8 mouse cellular contexts compared by ENCODE assay signal in genomic region chr12:103425016-103425728, GRCm38 (mm10). TPM values are rescaled to one million over a fixed set of nuclear protein-coding genes. Genes with fewer than 3 reads are reported as not detected.
DNase-seq lines count a peak whose midpoint lies in the region; ATAC-seq and TF ChIP-seq lines count a peak whose summit lies in the region.

No protein-coding gene starts in this region.

- H3K27me3 ChIP-seq in spleen, adult 2 months (ENCODE audit: control insufficient read depth, insufficient read depth, low read length) = no peaks in the 10 kb centered on the region
- H3K27me3 ChIP-seq in midbrain, postnatal 0 days (ENCODE audit: insufficient read depth, low read length) = no peaks in the 10 kb centered on the region; the same call in 1 of the 2 replicates

- H3K27ac ChIP-seq in spleen, adult 2 months (ENCODE audit: insufficient read depth, low read length) = peak overlapping the region; percentile 61; the same call in 1 of the 2 replicates
- H3K27ac ChIP-seq in midbrain, postnatal 0 days (ENCODE audit: low read depth, low read length) = peak overlapping the region; percentile 91

- peak; percentile 1 for ATAC-seq in inflammation-experienced regulatory T-cells, adult 6 months
- ATAC-seq in midbrain, postnatal 0 days (ENCODE audit: low FRiP score) = peak; percentile 51

- H3K36me3 ChIP-seq in spleen, adult 2 months (ENCODE audit: control insufficient read depth, insufficient read depth, low read length) = peaks cover 12% of the 10 kb centered on the region; the same call in 1 of the 2 replicates
- 0 out of 2 replicates have a peak, but pooled peaks cover 8% of the 10 kb centered on the region for H3K36me3 ChIP-seq in midbrain, postnatal 0 days (ENCODE audit: insufficient read depth, low read length)

- TF ChIP-seq CTCF in spleen, adult 2 months (IDR thresholded peaks at IDR 0.05; ENCODE audit: extremely low read depth, insufficient read depth, insufficient read length, insufficient replicate concordance) = no peak
- TF ChIP-seq CTCF in midbrain, postnatal 0 days (IDR thresholded peaks at IDR 0.05) = no peak

- peak overlapping the region; percentile 95 for H3K4me3 ChIP-seq in spleen, adult 2 months (ENCODE audit: extremely low read depth, insufficient read depth, insufficient read length)
- H3K4me3 ChIP-seq in midbrain, postnatal 0 days (ENCODE audit: low read depth, low read length) = peak overlapping the region; percentile 92

- H3K4me2 ChIP-seq in midbrain, postnatal 0 days (ENCODE audit: low read depth, low read length, poor library complexity, severe bottlenecking) = peak overlapping the region; percentile 87

- peaks cover 8% of the 10 kb centered on the region for H3K4me1 ChIP-seq in spleen, adult 2 months (ENCODE audit: control insufficient read depth, insufficient read depth, insufficient read length)
- H3K4me1 ChIP-seq in midbrain, postnatal 0 days (ENCODE audit: insufficient read depth, low read length) = peaks cover 26% of the 10 kb centered on the region

- no peaks in the 10 kb centered on the region for H3K9me3 ChIP-seq in midbrain, postnatal 0 days (ENCODE audit: low read length)

- TF ChIP-seq POLR2A in spleen, adult 2 months (IDR thresholded peaks at IDR 0.05; ENCODE audit: low read depth, low read length) = no peak

- peak overlapping the region; percentile 95 for H3K9ac ChIP-seq in midbrain, postnatal 0 days (replicated peaks; ENCODE audit: low read length, poor library complexity, severe bottlenecking)

- WGBS in spleen, adult 2 months = 9% methylated on average over 33 of the region's 33 CpGs
- WGBS in midbrain, postnatal 0 days = 10% methylated on average over 33 of the region's 33 CpGs

- peak; percentile 51 for DNase-seq in cerebellum, adult 9-11 months
- DNase-seq in cerebellum, postnatal 25 days = no peak
- DNase-seq in spleen, adult 2 months (ENCODE audit: low read depth in 1 of 2, low spot score in 2 of 2) = no peak
- DNase-seq in spleen, adult 12 weeks (ENCODE audit: low spot score) = no peak
- peak; percentile 17 for DNase-seq in midbrain, postnatal 0 days (ENCODE audit: low spot score)
- DNase-seq in right cerebral cortex, postnatal 36 days (ENCODE audit: low spot score in 2 of 2) = no peak
- DNase-seq in layer of hippocampus, adult 9-10 months (ENCODE audit: low spot score) = no peak

RNA-seq across cellular contexts. Expression of gene Ddx24, which starts 0.5 kb away (rescaled TPM):
- polyA plus RNA-seq in spleen, adult 2 months (2012; rRNA removed) = 26.9 and 32.5 TPM in 2 replicates
- 100 to 1,000 TPM; 232 to 344 (median 235) TPM for polyA plus RNA-seq in inflammation-experienced regulatory T-cells, adult 6 months (2017; shearing (Covaris generic))
- 140 and 153 TPM in 2 replicates for total RNA-seq in midbrain, postnatal 0 days (2014; rRNA removed)
- polyA plus RNA-seq in midbrain, postnatal 0 days (2015; fragmentation: Nextera tagmentation; extraction: Ambion mirVana) = 209 and 245 TPM in 2 replicates

RNA-seq across cellular contexts. Expression of gene Ifi27, which starts 8.8 kb away (rescaled TPM):
- polyA plus RNA-seq in spleen, adult 2 months (2012; rRNA removed) = 188 and 204 TPM in 2 replicates
- 100 to 1,000 TPM; 291 to 440 (median 388) TPM for polyA plus RNA-seq in inflammation-experienced regulatory T-cells, adult 6 months (2017; shearing (Covaris generic))
- 16.2 and 24.4 TPM in 2 replicates for total RNA-seq in midbrain, postnatal 0 days (2014; rRNA removed)
- polyA plus RNA-seq in midbrain, postnatal 0 days (2015; fragmentation: Nextera tagmentation; extraction: Ambion mirVana) = 23.3 and 26.2 TPM in 2 replicates

RNA-seq across cellular contexts. Expression of gene 9330161L09Rik, which starts 17.6 kb away (rescaled TPM):
- polyA plus RNA-seq in spleen, adult 2 months (2012; rRNA removed) = 0.82 and 1.1 TPM in 2 replicates
- 1 to 10 TPM in 2 of 3 experiments, not detected in 1; 1.1 TPM for polyA plus RNA-seq in inflammation-experienced regulatory T-cells, adult 6 months (2017; shearing (Covaris generic))
- 9.6 and 9.7 TPM in 2 replicates for total RNA-seq in midbrain, postnatal 0 days (2014; rRNA removed)
- 1.1 and 1.5 TPM in 2 replicates for polyA plus RNA-seq in midbrain, postnatal 0 days (2015; fragmentation: Nextera tagmentation; extraction: Ambion mirVana)

RNA-seq across cellular contexts. Expression of gene Ifi27l2a, which starts 18.3 kb away (rescaled TPM):
- 731 and 1,353 TPM in 2 replicates for polyA plus RNA-seq in spleen, adult 2 months (2012; rRNA removed)
- polyA plus RNA-seq in inflammation-experienced regulatory T-cells, adult 6 months (2017; shearing (Covaris generic)) = 1,000 to 10,000 TPM in 1 of 3 experiments, 100 to 1,000 TPM in 2; 960 to 1,720 (median 961) TPM
- total RNA-seq in midbrain, postnatal 0 days (2014; rRNA removed) = 1.7 TPM in 2 replicates
- polyA plus RNA-seq in midbrain, postnatal 0 days (2015; fragmentation: Nextera tagmentation; extraction: Ambion mirVana) = 10.3 and 12.7 TPM in 2 replicates

RNA-seq across cellular contexts. Expression of gene Ifi27l2b, which starts 31.9 kb away (rescaled TPM):
- polyA plus RNA-seq in spleen, adult 2 months (2012; rRNA removed) = 0.07 and 0.08 TPM in 2 replicates
- not detected for polyA plus RNA-seq in inflammation-experienced regulatory T-cells, adult 6 months (2017; shearing (Covaris generic))
- total RNA-seq in midbrain, postnatal 0 days (2014; rRNA removed) = not detected in 2 replicates
- not detected in 2 replicates for polyA plus RNA-seq in midbrain, postnatal 0 days (2015; fragmentation: Nextera tagmentation; extraction: Ambion mirVana)

Comparison
In these comparisons a context has a peak if more than half of its experiments do, and no peak if none do; other contexts are left out.
1. DNase-seq: peak in cerebellum, adult 9-11 months (single experiment) and midbrain, postnatal 0 days (single experiment); none in cerebellum, postnatal 25 days (0 of 2), spleen, adult 2 months (0 of 2), spleen, adult 12 weeks (single experiment), right cerebral cortex, postnatal 36 days (0 of 2) and layer of hippocampus, adult 9-10 months (single experiment).